Mouse (Mus musculus) C2C12 (cell line): ENCODE data around the gene Gm10644.

ENCODE experiments used
- CTCF ChIP-seq: IDR thresholded peaks from one replicate; pipeline ENCODE4 v1.5.1; 2011; ENCODE audit not compliant: control insufficient read depth, insufficient read depth, insufficient read length
- MAX ChIP-seq: IDR thresholded peaks from one replicate; pipeline ENCODE4 v1.6.1; 2011; ENCODE audit warnings: mild to moderate bottlenecking, control low read depth
- MYOD1 ChIP-seq: IDR thresholded peaks from one replicate; pipeline ENCODE4 v1.6.1; 2011; ENCODE audit warnings: low read depth; ENCODE audit not compliant: control insufficient read depth, insufficient read length
- MYOG ChIP-seq: IDR thresholded peaks from one replicate; pipeline ENCODE4 v1.6.1; 2011; ENCODE audit not compliant: control insufficient read depth, insufficient read length; ENCODE audit errors: extremely low read depth

- no peak for TF ChIP-seq CTCF
- TF ChIP-seq MYOG = no peak
- no peak for TF ChIP-seq MYOD1
- no peak for TF ChIP-seq MAX
Measured at GRCm38 (mm10) chr8:83892061-83892460, 62.9 kb downstream of the Gm10644 start.
